Mouse (Mus musculus) heart, adult 8-10 months (tissue): ENCODE data around the gene 1500009L16Rik. TPM values are rescaled to one million over a fixed set of nuclear protein-coding genes. Genes with fewer than 3 reads are reported as not detected.

ENCODE experiments used
- DNase-seq: peaks from one replicate; pipeline ENCODE4 v3.0.0; 2022; ENCODE audit warnings: low spot score
- total RNA-seq, 4 experiments: library from RNA; stranded (reverse); gene quantifications; 2 replicates each; pipeline ENCODE4 v1.2.4; 2022

The 1500009L16Rik gene
- 1 to 10 TPM; 3.2 to 9.0 (median 5.4) TPM for total RNA-seq

GRCm38 (mm10) chr10:83722579-83723031, at the start of gene 1500009L16Rik:
TSS of gene 1500009L16Rik (plus strand) at chr10:83722865.
- DNase-seq, result no peak

GRCm38 (mm10) chr10:83681334-83681733, 41.3 kb upstream of the 1500009L16Rik start:
- DNase-seq, result no peak

GRCm38 (mm10) chr10:83688215-83688614, 34.5 kb upstream of the 1500009L16Rik start:
- no peak for DNase-seq

GRCm38 (mm10) chr10:83692175-83692895, 30.3 kb upstream of the 1500009L16Rik start:
- DNase-seq, result no peak

GRCm38 (mm10) chr10:83696226-83696625, 26.4 kb upstream of the 1500009L16Rik start:
- no peak for DNase-seq

GRCm38 (mm10) chr10:83706628-83707027, 16.0 kb upstream of the 1500009L16Rik start:
- no peak for DNase-seq

- no peak for DNase-seq
These were observed 12.7 kb upstream of the 1500009L16Rik start for GRCm38 (mm10) chr10:83709920-83710319.

GRCm38 (mm10) chr10:83711769-83712168, 10.9 kb upstream of the 1500009L16Rik start:
- DNase-seq, result peak; percentile 40

- no peak for DNase-seq
These were observed 3.7 kb upstream of the 1500009L16Rik start for GRCm38 (mm10) chr10:83718855-83719474.

GRCm38 (mm10) chr10:83723055-83723454, 390 bp downstream of the 1500009L16Rik start:
- no peak for DNase-seq

- DNase-seq, result no peak
These were observed 1.8 kb downstream of the 1500009L16Rik start for GRCm38 (mm10) chr10:83724351-83725059.

- peak; percentile 65 for DNase-seq
These were observed 3.5 kb downstream of the 1500009L16Rik start for GRCm38 (mm10) chr10:83726164-83726563.

GRCm38 (mm10) chr10:83727846-83728245, 5.2 kb downstream of the 1500009L16Rik start:
- DNase-seq, result no peak

- no peak for DNase-seq
These were observed 5.9 kb downstream of the 1500009L16Rik start for GRCm38 (mm10) chr10:83728529-83728928.

GRCm38 (mm10) chr10:83729076-83729475, 6.4 kb downstream of the 1500009L16Rik start:
- no peak for DNase-seq

GRCm38 (mm10) chr10:83729492-83729891, 6.8 kb downstream of the 1500009L16Rik start:
- DNase-seq, result peak; percentile 85

GRCm38 (mm10) chr10:83733725-83734124, 11.1 kb downstream of the 1500009L16Rik start:
- DNase-seq, result no peak

GRCm38 (mm10) chr10:83738996-83739655, 16.5 kb downstream of the 1500009L16Rik start:
- no peak for DNase-seq

- DNase-seq, result peak; percentile 35
These were observed 22.0 kb downstream of the 1500009L16Rik start for GRCm38 (mm10) chr10:83744656-83745055.

GRCm38 (mm10) chr10:83753056-83753455, 30.4 kb downstream of the 1500009L16Rik start:
- DNase-seq, result no peak

GRCm38 (mm10) chr10:83757343-83757962, 34.8 kb downstream of the 1500009L16Rik start:
- peak; percentile 42 for DNase-seq
